Mouse (Mus musculus): ENCODE data around the gene Ifna16.

Gene Ifna16

GRCm38 (mm10) chr4:88676824-88677223 lies at the start of gene Ifna16:
Gene Ifna16 (minus strand): TSS chr4:88676924.
- in situ Hi-C loops (cut with MseI, MboI), result no loop called here

- in situ Hi-C loops (cut with MseI, MboI), result no loop called here
These were observed 46.9 kb upstream of the Ifna16 start for GRCm38 (mm10) chr4:88723497-88724090.

GRCm38 (mm10) chr4:88721791-88722721 lies 45.3 kb upstream of the Ifna16 start, which contains the start of the genes Gm26566 and Klhl9:
Gene Gm26566 (plus strand): TSS chr4:88721805.
Gene Klhl9 (minus strand): TSS chr4:88722465.
- in situ Hi-C loops (cut with MseI, MboI), result no loop called here

- in situ Hi-C loops (cut with MseI, MboI), result no loop called here
These were observed 42.0 kb upstream of the Ifna16 start for GRCm38 (mm10) chr4:88718715-88719114.

- in situ Hi-C loops (cut with MseI, MboI), result no loop called here
These were observed 38.3 kb upstream of the Ifna16 start for GRCm38 (mm10) chr4:88715059-88715458.

GRCm38 (mm10) chr4:88714281-88714680 lies 37.6 kb upstream of the Ifna16 start:
- in situ Hi-C loops (cut with MseI, MboI), result no loop called here

GRCm38 (mm10) chr4:88707128-88707826 lies 30.6 kb upstream of the Ifna16 start:
- in situ Hi-C loops (cut with MseI, MboI), result no loop called here

- in situ Hi-C loops (cut with MseI, MboI), result no loop called here
These were observed 29.2 kb upstream of the Ifna16 start for GRCm38 (mm10) chr4:88705924-88706323.

- in situ Hi-C loops (cut with MseI, MboI), result no loop called here
These were observed 22.6 kb upstream of the Ifna16 start for GRCm38 (mm10) chr4:88699301-88699700.

GRCm38 (mm10) chr4:88698781-88699180 lies 22.1 kb upstream of the Ifna16 start:
- in situ Hi-C loops (cut with MseI, MboI), result no loop called here

GRCm38 (mm10) chr4:88697753-88698152 lies 21.0 kb upstream of the Ifna16 start:
- in situ Hi-C loops (cut with MseI, MboI), result no loop called here

GRCm38 (mm10) chr4:88697108-88697507 lies 20.4 kb upstream of the Ifna16 start:
- in situ Hi-C loops (cut with MseI, MboI), result no loop called here

GRCm38 (mm10) chr4:88696237-88696884 lies 19.6 kb upstream of the Ifna16 start:
- in situ Hi-C loops (cut with MseI, MboI), result no loop called here

- in situ Hi-C loops (cut with MseI, MboI), result no loop called here
These were observed 16.7 kb upstream of the Ifna16 start for GRCm38 (mm10) chr4:88693392-88693791.

- in situ Hi-C loops (cut with MseI, MboI), result no loop called here
These were observed 15.8 kb upstream of the Ifna16 start for GRCm38 (mm10) chr4:88692537-88692936.

GRCm38 (mm10) chr4:88691259-88691658 lies 14.5 kb upstream of the Ifna16 start, which contains the start of gene Ifnab:
Gene Ifnab (minus strand): TSS chr4:88691359.
- in situ Hi-C loops (cut with MseI, MboI), result no loop called here

- in situ Hi-C loops (cut with MseI, MboI), result no loop called here
These were observed 7.1 kb upstream of the Ifna16 start, which contains the start of gene Ifna2 for GRCm38 (mm10) chr4:88683812-88684211. Gene Ifna2 (minus strand): TSS chr4:88683912.

- in situ Hi-C loops (cut with MseI, MboI), result no loop called here
These were observed 4.6 kb upstream of the Ifna16 start for GRCm38 (mm10) chr4:88681353-88681752.

GRCm38 (mm10) chr4:88680362-88680761 lies 3.6 kb upstream of the Ifna16 start:
- in situ Hi-C loops (cut with MseI, MboI), result no loop called here

GRCm38 (mm10) chr4:88655461-88655860 lies 21.3 kb downstream of the Ifna16 start:
- in situ Hi-C loops (cut with MseI, MboI), result no loop called here

- in situ Hi-C loops (cut with MseI, MboI), result no loop called here
These were observed 23.1 kb downstream of the Ifna16 start for GRCm38 (mm10) chr4:88653644-88654043.
